Mouse (Mus musculus): ENCODE measurements around the gene Map3k10. TPM values are rescaled to one million over a fixed set of nuclear protein-coding genes. Genes with fewer than 3 reads are reported as not detected.

The Map3k10 gene
- 16.1 and 46.0 TPM in 2 replicates for polyA plus RNA-seq (2012; rRNA removed; ENCODE audit: low replicate concordance)

DNA sequence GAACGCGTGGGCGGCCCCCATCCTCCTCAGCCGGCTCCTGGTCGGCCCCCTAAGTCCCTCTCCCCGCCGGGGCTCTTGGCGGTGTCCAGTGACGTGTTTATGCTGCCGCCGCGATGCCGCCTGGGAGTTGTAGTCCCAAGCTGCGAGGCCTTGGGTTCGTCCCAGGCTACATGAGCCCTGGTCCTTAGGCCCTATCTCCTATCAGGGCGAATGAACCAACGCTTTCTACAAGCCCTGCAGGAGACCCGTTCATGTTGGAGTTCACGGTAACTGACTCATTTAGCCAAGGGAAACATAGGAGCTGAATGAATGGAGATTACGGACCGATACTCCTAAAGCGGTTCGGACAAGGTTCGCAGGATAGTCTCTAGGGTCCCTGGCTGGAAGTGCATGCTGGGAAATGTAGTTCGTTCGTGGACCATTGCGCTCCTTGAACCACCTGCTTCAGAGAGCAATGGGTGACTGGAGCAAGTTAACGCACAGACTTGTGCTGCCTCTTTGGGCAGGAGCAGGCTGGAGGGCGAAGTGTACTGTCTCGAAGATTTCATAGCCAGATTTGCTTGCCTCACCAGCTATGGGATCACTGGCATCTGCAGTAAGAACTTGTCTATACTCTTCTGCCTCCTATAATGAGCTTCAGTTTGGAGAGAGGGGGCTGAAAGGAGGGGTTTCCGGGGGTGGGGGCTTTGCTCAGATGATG lies at the start of gene Map3k10:
Gene Map3k10, minus strand, starts transcription at position 77 of the 700 bp plus-strand sequence.

DNA sequence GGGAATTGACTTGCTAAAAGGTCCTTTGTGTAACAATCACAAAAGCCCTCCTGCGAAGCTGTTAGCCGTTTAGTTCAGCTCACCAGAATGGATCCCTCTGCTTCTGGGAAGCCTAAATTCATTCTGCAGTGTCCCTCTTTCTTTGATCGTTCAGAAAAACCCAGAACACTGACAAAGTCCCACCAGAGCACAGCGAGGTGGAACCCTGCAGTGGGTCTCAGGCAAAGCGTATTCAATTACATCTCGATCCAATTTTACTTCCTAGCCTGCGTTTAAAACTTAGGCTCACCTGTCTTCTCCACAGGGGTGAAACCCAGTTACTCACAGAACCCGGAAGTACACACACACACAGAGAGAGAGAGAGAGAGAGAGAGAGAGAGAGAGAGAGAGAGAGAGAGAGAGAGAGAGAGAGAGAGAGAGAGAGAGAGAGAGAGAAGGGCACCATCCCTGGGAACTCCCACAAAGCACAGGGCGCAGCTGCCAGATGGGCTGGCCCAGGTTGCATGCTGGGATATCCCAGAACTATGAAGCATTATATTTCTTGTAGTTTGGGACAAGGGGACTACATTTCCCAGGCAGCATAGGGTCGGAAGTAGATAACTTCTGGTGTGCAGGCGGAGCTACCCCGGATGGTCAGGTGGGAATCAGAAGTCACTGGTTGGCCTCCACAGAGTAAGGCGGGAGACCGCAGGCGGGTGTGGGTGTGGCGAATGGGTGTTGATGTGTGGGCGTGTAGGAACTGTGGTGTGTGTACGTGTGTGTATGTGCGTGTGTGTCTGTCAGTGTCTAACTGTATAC lies 14.6 kb upstream of the Map3k10 start, which contains the start of gene Zfp607b:
Gene Zfp607b, plus strand, starts transcription at position 526 of the 798 bp plus-strand sequence.

DNA sequence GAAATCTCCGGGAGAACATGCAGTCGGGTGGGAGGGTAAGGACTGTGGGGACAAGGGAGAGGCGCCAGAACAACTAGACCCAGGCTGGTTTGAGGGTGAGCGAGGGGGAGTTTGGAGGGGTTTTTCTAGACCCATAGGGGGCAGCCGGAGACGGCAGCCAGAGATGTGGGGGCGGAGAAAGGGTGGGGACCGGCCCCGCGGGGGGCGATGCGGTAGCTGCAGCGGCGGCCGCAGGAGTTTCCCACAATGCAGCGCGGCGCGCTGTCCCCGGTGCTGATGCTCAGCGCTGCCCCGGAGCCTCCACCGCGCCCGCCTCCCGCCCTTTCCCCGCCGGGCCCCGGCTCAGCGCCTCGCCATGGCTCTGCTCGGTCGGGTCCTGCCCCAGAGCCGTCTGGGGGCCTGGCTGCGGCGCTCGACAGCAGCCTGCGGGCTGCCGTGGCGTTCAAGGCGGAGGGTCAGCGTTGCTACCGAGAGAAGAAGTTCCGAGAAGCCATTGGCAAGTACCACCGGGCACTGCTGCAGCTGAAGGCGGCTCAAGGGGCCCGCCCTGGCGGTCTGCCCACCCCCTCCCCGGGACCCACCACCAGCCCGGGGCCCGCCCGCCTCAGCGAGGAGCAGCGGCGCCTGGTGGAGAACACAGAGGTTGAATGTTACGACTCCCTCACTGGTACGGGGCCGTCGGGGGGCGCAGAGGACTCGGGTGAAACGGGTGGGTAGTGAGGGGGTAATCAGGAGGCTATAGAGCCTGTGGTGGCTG lies 20.5 kb downstream of the Map3k10 start, which contains the start of gene Ttc9b:
Gene Ttc9b, plus strand, starts transcription at position 235 of the 757 bp plus-strand sequence.

Other genes with a start within 250 kb of the Map3k10 start
- gene Sptbn4, start 226.9 kb downstream of the Map3k10 start, polyA plus RNA-seq (2012; rRNA removed; ENCODE audit: low replicate concordance): 0.23 and 0.72 TPM in 2 replicates
- gene Blvrb, start 226.6 kb downstream of the Map3k10 start, polyA plus RNA-seq (2012; rRNA removed; ENCODE audit: low replicate concordance): 112 and 190 TPM in 2 replicates
- 14.9 and 18.0 TPM in 2 replicates for gene Sertad3, start 200.8 kb downstream of the Map3k10 start, polyA plus RNA-seq (2012; rRNA removed; ENCODE audit: low replicate concordance)
- gene Sertad1, start 187.7 kb downstream of the Map3k10 start, polyA plus RNA-seq (2012; rRNA removed; ENCODE audit: low replicate concordance): 32.7 and 59.9 TPM in 2 replicates
- 7.0 and 8.2 TPM in 2 replicates for gene Prx, start 175.3 kb downstream of the Map3k10 start, polyA plus RNA-seq (2012; rRNA removed; ENCODE audit: low replicate concordance)
- gene Hipk4, start 151.3 kb downstream of the Map3k10 start, polyA plus RNA-seq (2012; rRNA removed; ENCODE audit: low replicate concordance): 0.87 and 0.96 TPM in 2 replicates
- 181 and 187 TPM in 2 replicates for gene Pld3, start 121.4 kb downstream of the Map3k10 start, polyA plus RNA-seq (2012; rRNA removed; ENCODE audit: low replicate concordance)
- 28.5 and 46.1 TPM in 2 replicates for gene 2310022A10Rik, start 121.4 kb downstream of the Map3k10 start, polyA plus RNA-seq (2012; rRNA removed; ENCODE audit: low replicate concordance)
- gene Akt2, start 83.0 kb downstream of the Map3k10 start, polyA plus RNA-seq (2012; rRNA removed; ENCODE audit: low replicate concordance): 167 and 222 TPM in 2 replicates
- gene Ttc9b, start 20.7 kb downstream of the Map3k10 start, polyA plus RNA-seq (2012; rRNA removed; ENCODE audit: low replicate concordance): not detected in 2 replicates
- gene Zfp607b, start 14.7 kb upstream of the Map3k10 start, polyA plus RNA-seq (2012; rRNA removed; ENCODE audit: low replicate concordance): 0.25 and 0.27 TPM in 2 replicates
- 1.1 and 2.7 TPM in 2 replicates for gene Zfp60, start 56.8 kb upstream of the Map3k10 start, polyA plus RNA-seq (2012; rRNA removed; ENCODE audit: low replicate concordance)
- 0.45 and 1.0 TPM in 2 replicates for gene Zfp626, start 132.6 kb upstream of the Map3k10 start, polyA plus RNA-seq (2012; rRNA removed; ENCODE audit: low replicate concordance)
- gene Zfp59, start 164.0 kb upstream of the Map3k10 start, polyA plus RNA-seq (2012; rRNA removed; ENCODE audit: low replicate concordance): 0.26 and 0.86 TPM in 2 replicates
- 0.68 and 1.1 TPM in 2 replicates for gene Zfp607a, start 182.9 kb upstream of the Map3k10 start, polyA plus RNA-seq (2012; rRNA removed; ENCODE audit: low replicate concordance)